Mouse (Mus musculus) midbrain, postnatal 0 days (tissue): ENCODE measurements at regions not wholly inside any gene's neighbourhood (a gene's known extent, or its start where the extent isn't known, plus 50 kb on each side); places are given as distances from the start of the nearest gene placed in this dataset.
A peak's percentile ranks its signal among the peaks of the same experiment; 100 is the strongest.

Source experiments
- ATAC-seq: fragments of 200-750 bp; cut with Nextera tagmentation; 2 replicates; pipeline ENCODE4 v1.8.0; 2017; ENCODE audit warnings: moderate number of reproducible peaks, mild to moderate bottlenecking, moderate TSS enrichment, moderate library complexity; ENCODE audit not compliant: low FRiP score
- DNase-seq: peaks from one replicate; pipeline ENCODE4 v3.0.0-alpha.2; 2015; ENCODE audit warnings: low spot score
- H3K27ac ChIP-seq: fragments of 300-500 bp; sonication (generic); 2 replicates; pipeline ENCODE4 v1.5.1; 2014; ENCODE audit warnings: low read depth, mild to moderate bottlenecking, low read length, mixed read lengths
- H3K27me3 ChIP-seq: fragments of 300-500 bp; sonication (generic); 2 replicates; pipeline ENCODE4 v1.6.1; 2014; ENCODE audit warnings: low read length, control low read depth, mixed read lengths; ENCODE audit not compliant: insufficient read depth
- H3K36me3 ChIP-seq: fragments of 300-500 bp; sonication (generic); 2 replicates; pipeline ENCODE4 v1.6.1; 2014; ENCODE audit warnings: low read length, control low read depth, mixed read lengths; ENCODE audit not compliant: insufficient read depth
- H3K4me1 ChIP-seq: fragments of 300-500 bp; sonication (generic); 2 replicates; pipeline ENCODE4 v1.6.1; 2014; ENCODE audit warnings: mild to moderate bottlenecking, control low read depth, antibody characterized with exemption, low read length, mixed read lengths; ENCODE audit not compliant: insufficient read depth
- H3K4me2 ChIP-seq: fragments of 300-500 bp; sonication (generic); 2 replicates; pipeline ENCODE4 v1.6.1; 2014; ENCODE audit warnings: low read depth, mild to moderate bottlenecking, low read length, mixed read lengths; ENCODE audit not compliant: poor library complexity, severe bottlenecking
- H3K4me3 ChIP-seq: fragments of 300-500 bp; sonication (generic); 2 replicates; pipeline ENCODE4 v1.5.1; 2014; ENCODE audit warnings: low read depth, mild to moderate bottlenecking, low read length, moderate library complexity
- H3K9ac ChIP-seq: fragments of 300-500 bp; sonication (generic); replicated peaks from 2 replicates; pipeline ENCODE4 v1.6.1; 2014; ENCODE audit warnings: mild to moderate bottlenecking, low read length, moderate library complexity, mixed read lengths; ENCODE audit not compliant: poor library complexity, severe bottlenecking
- H3K9me3 ChIP-seq: fragments of 300-500 bp; sonication (generic); 2 replicates; pipeline ENCODE4 v1.6.1; 2016; ENCODE audit warnings: low read length, control low read depth
- CTCF ChIP-seq: IDR thresholded peaks from 2 replicates; pipeline ENCODE4 v1.5.1; 2016; ENCODE audit warnings: antibody characterized with exemption, mild to moderate bottlenecking
- WGBS: fragments of 180-500 bp; shearing (Covaris S2); extraction: QIAGEN DNeasy Blood & Tissue Kit; methylation state at CpG from one replicate; pipeline ENCODE4 v1.1.7; 2014; 5-methylcytosine and 5-hydroxymethylcytosine counted together

DNA sequence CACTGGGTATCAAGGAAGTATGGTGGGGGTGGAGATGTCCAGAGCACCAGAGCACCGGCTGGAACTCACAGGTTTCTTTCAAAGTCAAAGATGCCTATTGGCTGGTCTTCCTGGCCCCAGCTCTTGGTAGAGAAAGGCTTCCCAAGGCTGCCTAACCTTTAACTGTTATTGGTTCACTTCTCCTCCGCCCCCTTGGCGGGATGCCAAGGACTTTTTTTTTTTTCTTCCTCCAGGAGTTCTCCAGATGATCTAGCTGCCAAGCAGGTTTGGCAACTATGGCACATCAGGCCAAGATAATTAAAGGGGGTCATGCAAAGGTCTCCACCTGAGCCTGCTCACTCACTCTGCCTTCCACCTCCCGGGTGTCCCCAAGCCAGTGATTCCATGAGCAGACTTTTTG is 67.5 kb downstream of the Sc5d start:
- no peaks in the 10 kb centered on the region for H3K36me3 ChIP-seq
- no peak overlapping the region for H3K4me2 ChIP-seq
- no peak overlapping the region for H3K9ac ChIP-seq
- 76% methylated on average over 4 of the region's 4 CpGs for WGBS
- H3K4me1 ChIP-seq, result no peaks in the 10 kb centered on the region
- H3K4me3 ChIP-seq, result no peak overlapping the region
- DNase-seq (peak; percentile 40), ATAC-seq (no peak)
- no peaks in the 10 kb centered on the region for H3K9me3 ChIP-seq
- no peak for TF ChIP-seq CTCF
- H3K27ac ChIP-seq, result no peak overlapping the region
- no peaks in the 10 kb centered on the region for H3K27me3 ChIP-seq

DNA sequence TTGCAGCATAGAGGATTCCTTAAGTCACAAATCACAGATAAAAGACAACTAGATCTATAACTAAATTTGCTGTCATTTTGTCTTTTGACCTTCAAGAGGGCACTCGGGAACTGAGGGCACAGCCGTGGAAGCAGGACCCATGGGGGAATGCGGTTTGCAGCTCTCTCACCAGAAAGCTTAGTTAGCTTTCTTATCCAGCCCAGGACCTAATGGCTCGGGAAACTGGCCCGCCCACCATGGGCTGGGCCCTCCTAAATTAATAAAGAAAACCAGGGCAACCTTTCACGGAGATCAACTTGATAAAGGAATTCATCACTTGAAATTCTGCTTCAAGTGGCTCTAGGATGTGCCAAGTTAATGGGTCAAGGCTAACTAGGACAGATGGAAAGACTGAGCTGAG is 67.9 kb downstream of the Sc5d start:
- Histone ChIP-seq H3K4me2 (no peak overlapping the region), H3K36me3 (no peaks in the 10 kb centered on the region), H3K4me3 (no peak overlapping the region), H3K4me1 (no peaks in the 10 kb centered on the region), H3K27ac (no peak overlapping the region), H3K9me3 (no peaks in the 10 kb centered on the region), H3K27me3 (no peaks in the 10 kb centered on the region), H3K9ac (no peak overlapping the region)
- no peak for ATAC-seq
- 80% methylated on average over 6 of the region's 6 CpGs for WGBS
- DNase-seq, result no peak
- TF ChIP-seq CTCF, result no peak

GRCm38 (mm10) chr9:42195651-42196050 is 68.4 kb downstream of the Sc5d start:
- Histone ChIP-seq H3K9ac (no peak overlapping the region), H3K27me3 (no peaks in the 10 kb centered on the region), H3K4me3 (no peak overlapping the region), H3K27ac (no peak overlapping the region), H3K36me3 (no peaks in the 10 kb centered on the region), H3K4me2 (no peak overlapping the region), H3K4me1 (no peaks in the 10 kb centered on the region), H3K9me3 (no peaks in the 10 kb centered on the region)
- DNase-seq (no peak), ATAC-seq (no peak)
- 84% methylated on average over 8 of the region's 8 CpGs for WGBS
- no peak for TF ChIP-seq CTCF

- no peak overlapping the region for H3K4me3 ChIP-seq
- no peaks in the 10 kb centered on the region for H3K27me3 ChIP-seq
- no peak for DNase-seq
- no peak for TF ChIP-seq CTCF
- no peaks in the 10 kb centered on the region for H3K36me3 ChIP-seq
- no peak overlapping the region for H3K4me2 ChIP-seq
- no peaks in the 10 kb centered on the region for H3K9me3 ChIP-seq
- H3K4me1 ChIP-seq, result no peaks in the 10 kb centered on the region
- WGBS, result 91% methylated on average over 6 of the region's 6 CpGs
- H3K27ac ChIP-seq, result no peak overlapping the region
- no peak overlapping the region for H3K9ac ChIP-seq
- ATAC-seq, result no peak
These were observed 69.1 kb downstream of the Sc5d start for GRCm38 (mm10) chr9:42194939-42195338.

- ATAC-seq (no peak), DNase-seq (no peak)
- no peaks in the 10 kb centered on the region for H3K27me3 ChIP-seq
- H3K36me3 ChIP-seq, result no peaks in the 10 kb centered on the region
- H3K9ac ChIP-seq, result no peak overlapping the region
- 87% methylated on average over 2 of the region's 2 CpGs for WGBS
- no peak overlapping the region for H3K27ac ChIP-seq
- H3K4me2 ChIP-seq, result no peak overlapping the region
- no peaks in the 10 kb centered on the region for H3K9me3 ChIP-seq
- no peak overlapping the region for H3K4me3 ChIP-seq
- no peak for TF ChIP-seq CTCF
- H3K4me1 ChIP-seq, result no peaks in the 10 kb centered on the region
These were observed 69.9 kb downstream of the Sc5d start for GRCm38 (mm10) chr9:42194176-42194575.

DNA sequence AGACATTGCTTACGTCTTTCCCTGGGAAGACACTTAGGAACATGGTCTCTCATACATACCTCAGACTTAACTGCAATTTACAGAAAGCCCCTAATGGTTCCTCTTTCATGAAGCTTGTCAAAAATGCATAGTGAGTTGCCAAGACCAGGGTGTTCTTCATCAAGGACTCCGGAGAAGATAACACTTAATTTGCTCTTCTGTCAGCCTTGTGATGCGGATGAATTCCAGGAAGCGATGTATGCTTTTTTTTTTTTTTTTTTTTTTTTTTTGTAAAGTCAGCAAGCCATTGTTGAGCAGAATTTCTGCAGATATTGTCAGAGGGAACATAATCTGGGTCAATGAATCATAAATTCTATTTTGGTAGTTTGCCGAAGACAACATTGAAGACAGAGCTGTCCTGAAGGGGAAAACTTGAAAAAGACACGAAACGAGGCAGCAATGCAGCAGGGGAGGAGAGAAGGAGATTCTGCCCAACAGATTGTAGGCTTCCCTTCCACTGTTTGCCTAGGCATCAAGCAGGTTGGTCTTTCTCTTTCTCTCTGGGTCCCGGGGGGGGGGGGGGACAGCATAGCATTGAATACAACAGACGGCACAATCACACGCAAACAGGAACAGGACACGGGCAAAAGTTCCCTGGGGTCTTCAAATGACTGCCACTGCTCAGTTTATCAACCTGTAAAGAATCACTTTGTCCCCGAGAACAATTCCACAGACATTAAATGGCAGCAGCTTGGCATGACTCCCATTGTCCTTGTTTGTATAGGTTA is 69.1 kb upstream of the Sorl1 start:
- ATAC-seq (no peak), DNase-seq (no peak)
- H3K4me1 ChIP-seq, result no peaks in the 10 kb centered on the region
- no peaks in the 10 kb centered on the region for H3K36me3 ChIP-seq
- 65% methylated on average over 12 of the region's 12 CpGs for WGBS
- no peak overlapping the region for H3K4me2 ChIP-seq
- no peak overlapping the region for H3K27ac ChIP-seq
- H3K9ac ChIP-seq, result no peak overlapping the region
- no peaks in the 10 kb centered on the region for H3K9me3 ChIP-seq
- no peaks in the 10 kb centered on the region for H3K27me3 ChIP-seq
- H3K4me3 ChIP-seq, result no peak overlapping the region
- no peak for TF ChIP-seq CTCF
